Mouse (Mus musculus) heart, postnatal 36 days (tissue): ENCODE data around the gene Lexm. TPM values are rescaled to one million over a fixed set of nuclear protein-coding genes. Genes with fewer than 3 reads are reported as not detected.
A peak's percentile ranks its signal among the peaks of the same experiment; 100 is the strongest.

Experiments used
- DNase-seq, 2 experiments: peaks; one replicate each; pipeline ENCODE4 v3.0.0; 2021 to 2022
- intact Hi-C: fragments of 180-260 bp; cut with DNase I; formaldehyde crosslinking; loops from one replicate; pipeline ENCODE4 v1.15.1; 2025
- total RNA-seq, 2 experiments: library from RNA; stranded (reverse); gene quantifications; 2 replicates each; pipeline ENCODE4 v1.2.3; 2021

The Lexm gene
- total RNA-seq: not detected

DNA sequence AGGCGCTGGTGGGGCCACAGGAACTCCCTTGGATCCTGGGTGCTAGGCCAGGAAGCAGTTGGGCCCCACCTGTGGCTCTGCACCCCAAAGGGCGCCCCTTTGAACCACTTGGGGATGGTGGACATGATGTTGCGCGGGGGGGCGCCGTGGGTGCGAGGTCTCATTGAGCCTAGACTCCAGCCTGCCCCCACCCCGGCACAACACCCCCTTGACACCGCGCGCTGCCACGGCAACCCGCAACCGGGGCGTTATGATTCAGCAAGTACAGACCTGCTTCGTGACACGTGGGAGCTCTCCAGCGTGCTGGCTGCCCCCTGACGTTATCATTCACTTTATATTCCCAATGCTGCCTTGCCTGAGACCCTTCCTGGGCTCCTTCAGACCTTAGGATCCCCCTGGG is at the start of gene Lexm:
Lexm (minus strand) TSS at position 186 of the 400 bp plus-strand sequence.
- intact Hi-C loops: no loop called here
- DNase-seq: no peak

GRCm38 (mm10) chr4:106666546-106666945 is 49.5 kb upstream of the Lexm start:
- no peak for DNase-seq
- intact Hi-C loops: no loop called here

DNA sequence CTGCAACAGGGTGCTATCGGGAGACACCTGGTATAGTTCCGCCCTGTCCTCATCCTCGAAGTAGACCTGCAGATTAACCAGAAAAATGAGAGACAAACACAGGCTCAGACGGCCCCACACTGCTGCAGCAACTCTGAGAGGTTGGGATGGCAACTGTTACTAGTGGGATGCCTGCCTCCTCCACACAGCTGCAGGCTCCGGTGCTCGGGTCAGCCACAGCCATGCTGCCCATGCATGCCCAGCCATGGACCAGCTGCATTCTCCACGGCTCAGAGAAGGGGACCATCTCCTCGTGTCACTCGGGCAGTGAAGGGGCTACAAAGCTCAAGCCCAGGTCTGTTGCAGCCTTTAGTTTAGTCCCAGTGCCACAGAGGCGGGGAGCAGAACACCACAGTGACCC is 48.6 kb upstream of the Lexm start:
- no peak for DNase-seq
- intact Hi-C loops: no loop called here

- intact Hi-C loops: no loop called here
- no peak for DNase-seq
Measured at GRCm38 (mm10) chr4:106665269-106665668, 48.2 kb upstream of the Lexm start.

DNA sequence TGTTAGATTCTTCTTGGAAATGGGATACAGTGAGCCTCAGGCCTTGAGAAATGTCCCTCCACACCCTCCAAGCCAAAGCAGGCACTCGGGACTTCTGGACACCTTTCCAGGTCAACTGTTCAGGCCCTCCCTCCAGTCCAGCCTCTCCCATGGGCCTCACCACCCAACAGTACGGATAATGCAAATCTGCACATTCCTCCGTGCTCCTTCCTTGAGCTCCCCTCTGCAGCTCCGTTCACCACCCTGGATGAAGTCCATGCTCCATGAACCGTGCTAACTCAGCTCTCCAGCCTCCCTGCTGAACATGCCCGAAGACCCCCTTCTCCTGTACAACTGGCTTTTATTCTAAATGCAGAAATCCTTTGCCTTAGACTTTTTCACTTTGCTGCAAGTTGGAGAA is 47.7 kb upstream of the Lexm start:
- intact Hi-C loops: no loop called here

GRCm38 (mm10) chr4:106663956-106664470 is 47.0 kb upstream of the Lexm start:
- no peak for DNase-seq
- intact Hi-C loops: no loop called here

More for the DNA sequence above, 47.7 kb upstream of the Lexm start:
- no peak for DNase-seq

DNA sequence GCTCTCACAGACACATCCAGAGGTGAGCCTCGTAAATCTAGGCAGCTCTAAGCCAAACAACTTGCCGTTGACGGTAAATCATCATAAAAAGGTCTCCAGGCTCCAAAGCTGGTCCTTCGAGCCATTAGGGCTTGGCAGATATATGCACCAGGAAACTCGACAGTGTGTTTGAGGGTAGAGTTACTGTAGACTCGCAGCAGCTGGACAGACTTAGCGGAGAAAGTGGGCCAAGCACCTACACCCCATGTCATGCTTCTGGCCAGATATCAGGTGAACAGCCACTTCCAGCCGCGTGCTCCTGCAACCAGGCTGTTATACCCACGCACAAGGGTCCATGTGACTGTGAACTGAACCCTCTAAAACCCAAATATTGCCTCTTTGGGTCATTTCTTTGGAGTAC is 38.6 kb upstream of the Lexm start:
- intact Hi-C loops: no loop called here
- DNase-seq: no peak

GRCm38 (mm10) chr4:106653051-106653450 is 36.0 kb upstream of the Lexm start:
- intact Hi-C loops: loop anchor here (5.0 kb wide), 1 partner anchor 524 kb away; the partner anchor contains the start of genes Tceanc2 and Tmem59
- no peak for DNase-seq

- no peak for DNase-seq
- intact Hi-C loops: loop anchor here (5.0 kb wide), 1 partner anchor 525 kb away; the partner anchor contains the start of genes Tceanc2 and Tmem59
Measured at GRCm38 (mm10) chr4:106652546-106652945, 35.5 kb upstream of the Lexm start.

DNA sequence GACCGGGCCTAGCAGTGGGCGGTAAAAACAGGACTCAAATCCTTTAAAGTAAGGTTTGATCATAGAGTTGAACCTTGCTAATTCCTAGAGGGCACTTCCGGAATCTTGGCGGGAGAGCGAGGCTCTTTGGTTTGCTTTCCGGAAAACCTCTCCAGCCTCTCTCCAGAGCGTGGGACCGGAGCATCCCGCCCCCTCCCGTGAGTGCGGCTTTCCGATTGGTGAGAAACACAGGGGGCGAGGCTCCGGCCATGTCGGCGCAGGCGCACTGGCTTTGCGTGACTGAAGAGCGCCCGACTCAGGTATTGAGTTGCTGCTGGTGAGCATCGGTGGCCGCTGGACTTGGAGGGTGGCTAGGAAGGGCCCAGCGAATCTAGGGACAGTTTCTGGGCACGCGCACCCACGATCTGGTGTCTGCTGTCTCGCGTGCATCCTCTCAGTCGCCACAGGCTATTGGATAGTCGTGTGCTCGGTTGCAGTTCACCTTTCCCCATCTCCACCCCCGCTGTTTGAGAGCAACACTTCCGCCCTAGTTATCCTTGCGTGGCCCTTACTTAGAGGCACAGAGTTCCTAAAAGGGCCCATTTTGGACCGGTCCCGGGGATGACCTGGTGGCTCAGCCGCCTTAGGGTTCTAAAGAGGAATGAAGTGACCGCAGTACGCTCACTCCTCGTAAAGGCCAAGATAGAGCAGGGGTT is 33.9 kb upstream of the Lexm start, which contains the start of gene Pars2:
Pars2 (plus strand) TSS at position 237 of the 695 bp plus-strand sequence.
- intact Hi-C loops: loop anchor here (2.0 to 5.0 kb wide), 2 partner anchors 28 to 526 kb away; partner anchors contain the start of genes Tceanc2, Tmem59 and Ttc4
- peak; percentile 95 for DNase-seq

- DNase-seq: no peak
- intact Hi-C loops: no loop called here
Measured at GRCm38 (mm10) chr4:106647137-106647536, 30.1 kb upstream of the Lexm start.

DNA sequence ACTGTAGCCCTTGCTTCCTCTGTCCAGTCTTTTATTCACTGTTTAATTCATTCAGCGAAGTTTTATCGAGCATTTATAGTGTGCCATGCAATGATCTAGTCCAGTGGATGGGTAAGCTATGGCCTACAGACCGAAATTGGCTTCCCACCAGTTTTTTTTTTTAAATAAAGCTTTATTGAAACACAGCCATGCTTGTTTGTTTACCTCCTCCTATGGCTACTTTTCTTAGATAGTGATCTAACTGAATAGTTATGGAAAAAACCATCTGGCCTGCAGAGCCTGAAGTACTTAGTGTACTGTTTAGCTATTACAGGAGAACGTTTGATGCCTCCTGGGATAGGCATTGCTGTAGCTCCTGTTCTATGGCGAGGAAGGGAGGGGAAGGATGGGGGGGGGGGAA is 28.8 kb upstream of the Lexm start:
- intact Hi-C loops: no loop called here
- DNase-seq: no peak

DNA sequence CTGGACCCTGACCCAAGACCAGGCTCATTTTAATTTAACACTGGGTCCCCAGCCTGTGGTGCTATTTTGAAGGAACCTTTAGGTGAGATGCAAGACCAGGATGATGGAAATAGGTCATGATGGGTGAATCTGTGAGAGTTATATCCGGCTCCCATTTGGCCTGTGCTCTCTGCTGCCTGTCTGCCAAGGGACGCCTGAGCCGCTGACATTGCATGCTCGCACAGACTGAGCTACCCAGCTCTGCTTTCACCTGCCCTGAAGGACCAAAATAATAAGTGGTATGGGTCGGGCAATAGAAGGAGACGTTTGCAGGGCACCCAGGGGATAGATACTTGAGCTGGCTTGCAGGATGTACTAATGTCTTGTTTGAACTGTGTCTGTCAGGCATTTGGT is 27.2 kb upstream of the Lexm start:
- no peak for DNase-seq
- intact Hi-C loops: no loop called here

GRCm38 (mm10) chr4:106643483-106644217 is 26.6 kb upstream of the Lexm start:
- intact Hi-C loops: no loop called here
- no peak for DNase-seq

- intact Hi-C loops: loop anchor here (5.0 kb wide), 2 partner anchors 43 to 528 kb away; partner anchors contain the start of gene Ttc4
- DNase-seq: no peak
Measured at GRCm38 (mm10) chr4:106634086-106634479, 17.0 kb upstream of the Lexm start.

DNA sequence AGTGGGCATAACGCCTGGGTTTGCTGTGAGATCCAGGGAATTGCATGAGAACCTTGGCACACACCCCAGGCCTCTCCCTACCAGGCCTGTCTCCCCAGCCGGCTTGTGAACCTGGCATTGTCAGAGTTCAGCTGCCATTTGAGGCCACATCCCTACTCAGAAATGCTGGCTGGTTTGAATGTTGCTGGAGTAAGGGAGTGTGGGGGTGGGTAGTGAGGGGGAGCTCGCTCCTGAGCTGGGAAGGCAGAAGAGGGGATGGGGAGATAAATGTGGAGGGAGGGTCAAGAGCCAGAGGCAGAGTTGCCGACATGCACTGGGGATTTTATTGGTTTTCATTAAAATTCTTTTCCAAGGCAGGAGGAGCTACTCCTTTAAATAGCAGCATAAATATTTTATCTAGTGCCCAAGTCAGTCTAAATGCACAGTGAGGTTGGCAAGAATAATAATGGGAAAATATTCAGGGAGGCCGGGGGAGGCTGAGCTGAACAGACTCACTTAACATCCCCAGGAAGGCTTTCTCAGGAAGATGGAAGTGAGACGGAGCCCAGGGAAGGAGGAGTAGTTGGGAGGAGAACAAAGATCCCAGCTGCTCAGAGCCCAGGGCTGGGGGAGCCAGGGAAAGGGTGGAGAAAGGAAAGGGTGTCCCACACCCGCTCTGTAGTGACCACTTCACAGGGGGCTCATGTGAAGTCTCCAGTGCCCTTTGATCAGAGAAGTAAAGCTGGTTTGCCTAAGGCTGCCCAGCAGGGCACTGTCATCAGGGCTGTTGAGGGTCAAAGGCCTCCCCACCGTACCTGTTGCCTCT is 16.4 kb upstream of the Lexm start:
- intact Hi-C loops: loop anchor here (5.0 kb wide), 2 partner anchors 44 to 529 kb away; partner anchors contain the start of gene Ttc4
- no peak for DNase-seq

- no peak for DNase-seq
- intact Hi-C loops: loop anchor here (5.0 kb wide), 2 partner anchors 45 to 530 kb away; partner anchors contain the start of gene Ttc4
Measured at GRCm38 (mm10) chr4:106632313-106632712, 15.3 kb upstream of the Lexm start.

DNA sequence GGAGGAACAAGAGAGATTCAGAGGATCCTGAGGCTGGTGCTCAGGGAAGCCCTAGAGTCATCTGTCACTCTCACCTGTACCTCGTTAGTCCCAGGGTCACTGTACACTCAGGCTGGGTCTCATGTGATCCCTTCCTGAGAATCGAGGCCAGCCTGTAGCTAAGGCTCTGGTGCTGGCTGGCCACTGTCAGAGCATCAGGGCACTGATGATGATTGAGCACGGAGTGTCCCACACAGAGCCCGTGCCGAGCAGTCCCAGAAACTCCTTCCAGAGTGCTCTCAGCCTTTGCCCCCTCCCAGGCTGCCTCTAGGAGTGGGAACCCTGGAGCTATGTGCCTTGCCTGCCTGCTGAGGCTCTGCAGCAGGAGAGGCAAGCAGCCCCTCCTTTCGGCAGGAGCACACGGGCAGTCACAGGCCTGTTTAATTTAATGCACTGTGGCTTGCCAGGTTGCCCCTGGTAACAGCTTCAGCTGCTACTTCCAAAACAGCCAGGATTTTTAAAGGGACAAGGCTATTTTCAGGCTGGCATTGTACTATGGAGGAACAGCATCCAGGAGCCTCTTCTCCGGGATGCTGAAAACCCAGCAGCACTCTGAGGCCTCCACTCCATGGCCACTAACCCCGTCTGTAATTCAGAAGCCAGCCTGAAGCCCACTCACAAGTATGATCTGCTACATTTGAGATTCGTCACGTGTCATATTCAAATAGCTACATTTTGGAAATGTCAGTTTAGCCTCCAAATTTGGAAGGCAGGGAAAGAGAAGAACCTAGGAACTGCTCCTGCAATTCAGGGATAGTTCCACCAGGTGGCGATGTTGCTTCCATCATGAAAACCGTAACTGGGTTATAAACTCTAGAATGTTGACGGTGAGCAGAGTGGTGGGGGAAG is 13.5 kb upstream of the Lexm start:
- intact Hi-C loops: loop anchor here (1.0 to 5.0 kb wide), 3 partner anchors 47 to 532 kb away; partner anchors contain the start of gene Ttc4
- peak; percentile 54 to 73 for DNase-seq

GRCm38 (mm10) chr4:106629374-106629773 is 12.3 kb upstream of the Lexm start:
- DNase-seq: no peak
- intact Hi-C loops: no loop called here
